Mouse (Mus musculus): ENCODE measurements around the gene Zcchc24.

DNA sequence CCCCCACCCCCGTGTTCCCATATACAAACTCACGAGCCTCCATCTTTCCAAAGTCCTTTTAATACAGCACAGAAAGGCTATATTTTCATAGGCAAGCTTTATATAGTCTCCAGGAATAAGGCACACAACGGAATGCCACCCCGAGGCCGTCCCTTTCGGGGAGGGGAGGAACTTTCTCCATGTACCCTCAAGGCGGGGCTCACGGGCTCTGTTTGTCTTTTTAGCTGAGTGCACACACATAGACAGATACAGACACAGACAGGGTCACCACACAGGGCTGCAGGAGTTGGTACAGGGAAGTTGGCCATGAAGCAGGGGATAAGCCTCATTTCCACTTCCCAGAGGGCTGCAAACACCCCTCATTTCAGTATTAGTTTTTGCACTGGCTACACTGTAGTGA lies 57.2 kb downstream of the Zcchc24 start:
- TF ChIP-seq POLR2A (IDR thresholded peaks at IDR 0.05; ENCODE audit: low read depth, low read length) (no peak), CTCF (IDR thresholded peaks at IDR 0.05; ENCODE audit: borderline replicate concordance, insufficient read depth, low read length) (no peak)
